Mouse (Mus musculus): ENCODE measurements around the gene Edaradd.
A peak's percentile ranks its signal among the peaks of the same experiment; 100 is the strongest.

Edaradd gene

DNA sequence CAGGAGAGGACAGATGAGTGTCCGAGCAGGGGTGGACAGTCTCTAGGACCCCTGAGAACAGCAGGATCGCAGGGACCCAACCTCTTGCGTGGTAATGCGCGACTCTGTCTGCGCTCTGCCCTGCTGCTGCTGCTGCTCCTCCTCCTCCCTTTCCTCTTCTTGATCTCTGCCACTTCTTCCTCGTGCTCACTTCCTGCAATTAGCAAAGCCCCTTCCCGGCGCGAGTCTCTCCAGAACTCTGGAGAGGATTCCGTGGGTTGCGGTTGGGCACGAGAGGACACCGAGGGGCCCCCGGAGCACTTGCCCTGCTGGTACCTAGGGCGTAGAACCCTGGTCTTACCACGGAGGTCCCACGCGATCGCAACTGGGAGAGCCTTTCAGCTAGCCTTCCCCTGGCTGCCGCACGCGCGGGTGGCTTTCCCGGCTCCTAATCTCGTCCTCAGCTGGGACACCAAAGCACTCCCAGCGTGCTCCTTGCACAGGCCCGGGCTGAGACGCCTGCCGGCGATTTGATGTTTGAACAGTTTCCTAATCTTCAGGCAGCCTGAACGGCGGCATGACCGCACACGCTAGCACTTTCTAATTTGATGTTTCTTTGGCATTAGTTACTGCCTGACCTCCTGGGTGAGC lies at the start of gene Edaradd:
Gene Edaradd (minus strand): TSS at position 484 of the 630 bp plus-strand sequence.
- peak; percentile 67 for DNase-seq (ENCODE audit: low read depth, low spot score)

GRCm38 (mm10) chr13:12569741-12570140 lies 49.5 kb upstream of the Edaradd start:
- DNase-seq (ENCODE audit: low read depth, low spot score): no peak

DNA sequence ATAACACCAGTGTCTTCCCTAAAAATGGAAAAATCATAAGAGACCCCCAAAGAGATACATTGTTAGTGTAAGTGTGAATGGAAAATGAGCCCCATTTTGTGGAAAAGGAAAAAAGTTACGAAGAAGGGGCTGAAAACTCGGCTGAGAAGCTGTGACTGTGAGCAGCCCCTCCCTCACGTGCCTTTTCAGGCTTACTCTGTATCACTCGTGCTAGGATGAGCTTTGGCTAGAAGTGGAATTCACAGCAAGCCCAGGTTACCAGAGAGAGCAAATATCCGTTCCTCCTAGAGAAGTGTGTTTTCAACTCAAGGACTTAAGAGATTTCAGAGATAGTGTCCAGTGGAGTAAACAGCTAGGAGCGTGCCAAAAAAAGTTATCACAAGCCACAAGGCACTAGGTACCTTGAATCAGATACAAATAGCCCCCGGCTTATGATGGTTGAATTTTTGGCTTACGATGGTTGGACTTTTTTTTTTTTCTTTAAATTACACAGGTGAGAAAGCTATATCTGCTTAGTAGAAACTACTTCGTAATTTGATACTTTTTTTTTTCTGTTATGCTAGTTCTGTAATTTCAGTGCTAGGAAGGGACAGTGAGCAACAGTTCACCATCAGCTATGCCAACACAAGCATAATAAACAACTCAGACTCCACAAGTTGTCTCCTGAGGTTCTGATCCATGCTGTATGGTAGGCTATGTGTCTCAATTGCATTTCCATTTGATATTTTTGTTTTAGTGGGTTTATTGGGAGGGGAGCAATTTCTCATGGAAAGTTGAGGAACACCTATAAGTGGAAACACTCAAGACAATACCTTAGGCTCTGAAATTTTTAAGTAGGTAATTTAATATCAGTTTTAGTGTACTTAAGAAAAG lies 48.6 kb upstream of the Edaradd start:
- no peak for DNase-seq (ENCODE audit: low read depth, low spot score)

GRCm38 (mm10) chr13:12567936-12568335 lies 47.7 kb upstream of the Edaradd start:
- DNase-seq (ENCODE audit: low read depth, low spot score): no peak

DNA sequence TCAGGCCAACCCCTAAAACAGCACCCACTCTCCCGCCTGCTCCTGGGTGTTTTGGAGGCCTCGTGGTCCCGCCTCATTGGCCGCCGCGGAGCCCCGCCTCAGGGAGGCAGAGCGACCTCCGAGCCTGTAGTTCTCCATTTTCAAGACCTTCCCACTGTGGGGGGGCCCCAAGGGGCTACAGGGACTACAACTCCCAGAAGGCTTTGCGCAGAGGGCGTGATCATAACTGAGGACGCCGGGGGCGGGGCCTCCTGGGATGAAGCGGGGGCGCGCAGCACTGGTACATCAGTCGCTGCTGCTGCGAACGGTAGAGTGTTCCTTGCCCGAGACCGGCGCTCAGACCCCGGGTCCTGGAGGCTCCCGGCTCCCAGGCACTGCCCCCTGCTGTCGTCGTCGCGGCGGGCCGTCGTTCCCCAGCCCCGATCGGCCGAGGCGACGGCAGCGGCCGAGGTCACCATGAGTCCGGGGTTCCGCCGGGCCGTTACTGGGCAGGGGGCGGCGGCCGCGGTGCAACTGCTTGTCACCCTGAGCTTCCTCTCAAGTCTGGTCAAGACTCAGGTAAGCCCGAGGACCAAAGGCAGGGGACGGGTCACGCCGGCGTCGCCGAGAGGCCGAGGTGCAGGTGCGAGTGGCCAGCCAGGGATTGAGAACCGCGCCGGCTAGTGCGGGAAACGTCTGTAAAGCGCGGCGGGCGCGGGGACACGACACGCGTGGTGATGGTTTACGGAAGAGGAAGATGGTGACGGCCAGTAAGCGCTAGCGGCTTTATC lies 45.6 kb upstream of the Edaradd start, which contains the start of gene Ero1lb:
Gene Ero1lb (plus strand): TSS at position 254 of the 770 bp plus-strand sequence.
- peak; percentile 99 for DNase-seq (ENCODE audit: low read depth, low spot score)

DNA sequence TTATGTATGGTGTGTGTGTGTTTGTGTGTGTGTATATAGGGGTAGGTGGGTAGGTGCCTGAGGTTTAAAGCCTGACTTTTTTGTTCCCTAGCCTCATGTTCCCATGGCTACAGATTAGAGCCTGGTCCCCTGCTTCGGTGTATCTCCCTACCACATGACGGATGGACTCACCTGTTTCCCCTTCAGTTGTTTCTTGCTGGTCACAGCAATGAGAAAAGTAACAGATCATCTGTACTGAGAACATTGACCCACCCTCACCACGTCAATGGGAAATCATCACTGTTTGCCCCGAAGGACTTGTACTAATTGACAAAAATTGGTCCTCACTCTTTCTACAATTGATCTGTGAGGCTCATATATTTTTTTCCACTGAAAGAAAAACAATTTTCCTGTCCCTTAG lies 42.0 kb upstream of the Edaradd start:
- no peak for DNase-seq (ENCODE audit: low read depth, low spot score)

DNA sequence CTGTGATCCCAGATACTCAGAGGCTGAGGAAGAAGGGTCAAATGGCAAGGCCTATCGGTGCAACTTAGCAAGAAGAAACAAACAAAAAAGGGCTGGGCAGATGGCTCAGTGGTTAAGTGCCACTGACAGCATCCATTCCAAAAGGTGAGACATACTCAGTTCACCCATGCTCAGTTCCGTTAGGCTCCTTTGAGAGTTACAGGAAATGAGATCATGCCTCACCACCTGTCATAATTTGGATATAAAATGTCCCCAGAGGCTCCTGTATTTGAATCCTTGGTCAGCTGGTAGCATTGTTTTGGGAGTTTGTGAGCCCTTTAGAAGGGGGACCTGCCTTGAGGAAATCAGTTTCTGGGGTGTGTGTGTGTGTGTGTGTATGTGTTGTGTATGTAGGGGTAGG lies 41.5 kb upstream of the Edaradd start:
- no peak for DNase-seq (ENCODE audit: low read depth, low spot score)

DNA sequence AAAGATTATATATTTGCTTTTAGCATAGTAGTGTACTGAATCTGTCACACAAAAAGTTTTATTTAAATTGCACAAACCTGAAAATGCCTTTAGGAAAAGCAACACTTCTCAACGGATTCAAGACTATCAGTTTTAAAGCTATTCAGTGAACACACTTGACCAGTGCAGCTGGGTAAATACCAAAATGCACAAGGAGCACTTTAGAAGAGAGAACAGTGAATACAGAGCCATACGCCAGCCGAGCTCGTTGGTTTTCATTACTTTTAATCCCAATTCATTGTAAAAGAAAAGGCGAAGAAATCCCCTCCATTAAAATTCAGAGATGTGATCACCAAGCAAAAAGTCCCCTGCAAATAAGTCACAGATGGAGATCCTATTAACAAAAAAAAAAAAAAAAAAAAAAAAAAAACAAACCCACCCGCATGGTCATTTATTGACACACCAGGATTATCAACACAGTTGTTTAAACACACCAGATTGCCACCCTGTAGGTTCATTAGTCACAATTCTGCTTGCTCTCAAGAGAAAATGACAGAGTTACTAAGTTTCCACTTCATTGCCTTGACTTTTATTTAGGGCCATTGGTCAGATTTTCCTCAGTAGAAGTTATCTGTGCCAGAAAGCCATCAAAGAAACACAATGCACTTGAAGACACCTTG lies 39.4 kb upstream of the Edaradd start:
- DNase-seq (ENCODE audit: low read depth, low spot score): no peak

- no peak for DNase-seq (ENCODE audit: low read depth, low spot score)
These were observed 38.8 kb upstream of the Edaradd start for GRCm38 (mm10) chr13:12559044-12559443.

DNA sequence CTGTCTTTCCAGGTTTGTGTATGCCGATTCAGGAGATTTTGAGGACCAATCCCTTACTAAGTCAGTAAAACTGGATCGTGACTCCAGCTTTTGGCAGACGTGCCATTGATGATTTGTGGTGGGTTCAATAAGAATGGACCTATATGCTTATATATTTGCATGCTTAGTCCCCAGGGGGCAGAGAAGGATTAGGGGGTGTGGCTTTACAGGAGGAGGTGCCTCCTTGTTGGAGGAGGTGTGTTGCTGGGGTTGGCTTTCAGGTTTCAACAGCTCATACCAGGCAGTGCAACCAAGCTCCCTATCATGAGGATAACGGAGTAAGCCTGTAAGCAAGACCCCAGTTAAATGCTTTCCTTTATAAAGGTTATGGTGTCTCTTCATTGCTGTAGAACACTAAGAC lies 34.0 kb upstream of the Edaradd start:
- DNase-seq (ENCODE audit: low read depth, low spot score): peak; percentile 14

DNA sequence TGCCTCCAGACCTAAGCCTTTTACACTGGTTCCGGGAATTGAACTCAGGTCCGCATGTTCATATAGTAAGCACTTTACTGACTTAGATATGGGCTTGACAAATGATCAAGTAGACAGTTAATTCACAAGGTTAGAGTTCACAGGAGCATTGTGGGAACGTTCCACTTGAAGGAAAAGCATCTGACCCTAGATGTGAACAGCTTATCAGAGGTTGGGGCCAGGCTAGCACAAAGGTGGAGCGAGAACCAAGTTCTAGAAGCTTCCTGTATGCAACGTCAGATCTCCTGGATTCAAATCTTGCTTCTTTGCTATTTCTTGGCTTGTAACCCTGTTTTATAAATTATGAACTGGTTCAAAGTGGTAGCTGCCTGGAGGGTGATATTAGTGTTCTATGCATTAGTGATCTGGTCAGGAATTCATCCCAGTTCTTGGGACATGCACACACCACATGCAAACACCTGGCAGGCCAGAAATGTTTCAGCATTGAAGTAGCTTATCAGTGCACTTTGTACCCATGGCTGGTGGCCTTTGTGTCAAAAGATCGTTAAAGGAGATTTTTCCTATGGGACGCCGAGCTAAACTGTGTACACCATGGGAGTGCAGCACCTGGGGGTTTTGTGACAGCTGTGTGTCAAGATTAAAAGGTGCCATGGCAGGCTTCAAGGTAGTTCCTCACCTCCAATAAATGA lies 23.8 kb upstream of the Edaradd start:
- no peak for DNase-seq (ENCODE audit: low read depth, low spot score)

GRCm38 (mm10) chr13:12543246-12543645 lies 23.0 kb upstream of the Edaradd start:
- DNase-seq (ENCODE audit: low read depth, low spot score): no peak

- DNase-seq (ENCODE audit: low read depth, low spot score): peak; percentile 90
These were observed 22.1 kb upstream of the Edaradd start for GRCm38 (mm10) chr13:12542006-12542981.

DNA sequence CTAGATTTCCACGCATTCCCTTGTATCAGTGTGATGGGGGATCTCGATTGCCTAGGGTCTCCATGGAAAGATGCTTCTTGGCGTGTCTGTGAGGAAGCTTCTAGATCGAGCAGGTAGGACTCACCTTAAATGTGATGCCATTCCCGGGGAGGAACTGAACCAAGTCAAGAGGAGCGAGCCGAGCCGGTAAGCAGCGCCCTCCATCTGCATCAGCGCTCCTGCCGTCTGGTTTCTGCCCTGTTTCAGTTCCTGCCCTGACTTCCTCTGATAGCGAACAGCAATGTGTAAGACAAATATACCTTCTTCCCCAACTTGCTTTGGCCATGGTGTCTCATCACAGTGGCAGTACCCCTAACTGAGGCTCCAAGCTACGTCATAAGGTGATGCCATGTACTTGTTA lies 19.9 kb upstream of the Edaradd start:
- no peak for DNase-seq (ENCODE audit: low read depth, low spot score)

DNA sequence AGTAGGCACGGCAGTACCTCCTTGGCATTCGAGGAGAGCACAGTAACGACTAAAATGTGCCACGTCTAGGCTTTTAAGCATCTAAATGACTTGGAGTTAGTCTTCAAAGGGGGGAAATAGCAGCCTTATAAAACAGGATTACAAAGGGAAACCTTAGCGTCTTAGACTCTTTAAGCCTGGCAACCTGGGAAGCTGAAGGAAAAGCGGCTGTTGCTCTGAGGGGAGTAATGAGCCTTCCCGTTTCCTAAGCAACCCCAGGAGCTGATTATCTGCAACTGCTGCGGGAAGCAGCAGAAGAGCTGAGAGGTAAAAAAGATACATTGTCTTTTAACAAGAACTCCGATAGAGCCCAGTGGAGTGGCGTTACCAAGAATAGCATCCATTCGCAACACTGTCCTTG lies 19.5 kb upstream of the Edaradd start:
- no peak for DNase-seq (ENCODE audit: low read depth, low spot score)

DNA sequence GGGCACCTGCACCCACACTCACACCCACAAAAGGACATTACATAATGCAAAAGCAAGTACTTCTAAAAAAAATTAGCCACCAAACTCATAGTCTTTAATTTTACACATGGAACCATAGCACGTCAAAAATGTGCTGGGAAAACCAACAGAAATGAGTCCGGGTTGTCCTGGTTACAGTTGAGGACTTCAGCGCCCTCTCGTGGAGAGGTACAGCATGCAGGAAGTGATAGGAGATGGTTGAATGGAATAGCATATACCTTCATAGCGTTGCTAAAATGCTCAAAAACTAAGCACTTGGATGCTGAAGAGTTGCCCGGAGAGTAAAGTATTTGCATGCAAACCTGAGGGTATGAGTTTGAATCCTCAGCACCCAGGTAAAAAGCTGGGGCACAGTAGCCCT lies 17.7 kb upstream of the Edaradd start:
- peak; percentile 75 for DNase-seq (ENCODE audit: low read depth, low spot score)

DNA sequence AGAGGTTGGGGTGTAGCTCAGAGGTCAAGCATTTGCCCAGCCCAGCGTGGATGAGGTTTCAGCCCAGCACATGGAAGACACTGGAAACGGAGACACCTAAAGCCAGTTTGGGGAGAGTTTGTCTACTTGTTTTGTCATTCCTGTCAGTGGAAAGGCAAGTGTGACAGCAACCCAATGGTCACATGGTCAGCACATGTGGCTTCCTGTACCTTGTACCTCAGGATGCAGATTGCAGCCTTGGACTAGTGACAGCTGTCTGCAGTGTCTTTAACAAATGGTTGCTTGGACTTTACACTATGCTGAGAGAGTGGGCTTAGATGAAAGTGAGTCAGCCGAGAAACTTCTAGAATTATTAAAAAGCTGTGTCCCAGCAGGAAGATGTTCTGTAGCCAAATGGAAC lies 14.4 kb upstream of the Edaradd start:
- no peak for DNase-seq (ENCODE audit: low read depth, low spot score)

GRCm38 (mm10) chr13:12525678-12526077 lies 5.4 kb upstream of the Edaradd start:
- no peak for DNase-seq (ENCODE audit: low read depth, low spot score)

- no peak for DNase-seq (ENCODE audit: low read depth, low spot score)
These were observed 2.1 kb upstream of the Edaradd start for GRCm38 (mm10) chr13:12522346-12522745.

- DNase-seq (ENCODE audit: low read depth, low spot score): peak; percentile 29
These were observed 867 bp downstream of the Edaradd start for GRCm38 (mm10) chr13:12519371-12519770.
